Mouse (Mus musculus): ENCODE results near the gene Smc3. TPM values are rescaled to one million over a fixed set of nuclear protein-coding genes. Genes with fewer than 3 reads are reported as not detected.

Smc3 gene
- 15.7 and 18.6 TPM in 2 replicates for polyA plus RNA-seq (2021; fragmentation: Nextera tagmentation)
- long read RNA-seq, experiment 1, full-length matches to known transcripts = 9 of 59 reads
- long read RNA-seq, experiment 1, partial matches to known transcripts = 47 of 59 reads
- long read RNA-seq, experiment 1, other reads (novel, unspliced or antisense) = 3 of 59 reads
- long read RNA-seq, experiment 2, partial matches to known transcripts = 99 of 100 reads
- long read RNA-seq, experiment 2, other reads (novel, unspliced or antisense) = 1 of 100 reads

DNA sequence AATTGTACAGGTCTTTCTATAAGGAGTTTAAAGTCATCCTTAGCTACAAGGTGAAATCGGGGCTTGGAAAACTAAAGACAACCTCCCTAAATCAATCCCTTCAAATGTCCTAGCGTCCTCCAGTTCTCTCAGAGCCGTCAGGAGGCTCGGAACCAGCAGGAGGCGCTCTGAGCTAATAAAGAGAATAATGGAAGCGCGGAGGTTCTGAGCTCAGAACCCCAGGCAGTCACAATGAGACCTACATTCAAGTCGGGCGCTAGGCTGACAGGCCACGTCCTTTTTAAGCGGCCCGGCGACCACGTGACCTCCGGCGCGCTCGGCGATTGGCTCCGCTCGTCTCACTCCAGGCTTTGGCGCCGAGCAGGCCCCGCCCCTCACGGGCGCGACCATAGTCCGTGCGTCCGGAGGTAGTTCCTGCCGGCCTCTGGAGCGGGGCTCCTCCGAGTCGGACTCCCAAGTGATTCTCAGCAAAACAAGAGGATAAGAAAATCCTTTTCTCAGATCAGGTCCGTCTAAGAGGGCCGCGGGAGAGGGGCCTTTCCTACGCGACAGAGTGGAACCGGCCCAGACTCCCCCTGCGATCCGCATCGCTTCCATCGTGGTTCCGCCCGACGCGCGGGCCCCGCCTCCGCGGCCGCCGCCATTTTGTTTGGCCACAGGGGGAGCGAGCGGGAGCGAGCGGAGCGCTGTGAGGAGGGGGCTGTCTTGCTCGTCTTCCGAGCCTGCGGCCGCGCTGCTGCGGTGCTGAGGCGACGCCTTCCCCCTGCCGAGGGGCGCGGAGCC, at the start of gene Smc3:
Smc3 (plus strand) TSS at position 642 of the 783 bp plus-strand sequence.

DNA sequence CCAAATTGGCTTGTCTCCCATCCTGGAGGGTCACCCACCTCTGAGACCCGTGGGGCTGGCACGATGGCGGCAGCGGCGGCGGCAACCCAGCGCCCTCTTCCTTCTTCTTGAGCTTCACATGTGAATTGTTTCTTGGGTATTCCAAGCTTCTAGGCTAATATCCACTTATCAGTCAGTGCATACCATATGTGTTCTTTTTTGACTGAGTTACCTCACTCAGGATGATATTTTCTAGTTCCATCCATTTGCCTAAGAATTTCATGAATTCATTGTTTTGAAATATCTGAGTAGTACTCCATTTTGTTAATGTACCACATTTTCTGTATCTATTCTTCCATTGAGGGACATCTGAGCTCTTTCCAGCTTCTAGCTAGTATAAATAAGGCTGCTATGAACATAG, 11.2 kb upstream of the Smc3 start, which contains the start of gene Nutf2-ps1:
Nutf2-ps1 (minus strand) TSS at position 101 of the 400 bp plus-strand sequence.

DNA sequence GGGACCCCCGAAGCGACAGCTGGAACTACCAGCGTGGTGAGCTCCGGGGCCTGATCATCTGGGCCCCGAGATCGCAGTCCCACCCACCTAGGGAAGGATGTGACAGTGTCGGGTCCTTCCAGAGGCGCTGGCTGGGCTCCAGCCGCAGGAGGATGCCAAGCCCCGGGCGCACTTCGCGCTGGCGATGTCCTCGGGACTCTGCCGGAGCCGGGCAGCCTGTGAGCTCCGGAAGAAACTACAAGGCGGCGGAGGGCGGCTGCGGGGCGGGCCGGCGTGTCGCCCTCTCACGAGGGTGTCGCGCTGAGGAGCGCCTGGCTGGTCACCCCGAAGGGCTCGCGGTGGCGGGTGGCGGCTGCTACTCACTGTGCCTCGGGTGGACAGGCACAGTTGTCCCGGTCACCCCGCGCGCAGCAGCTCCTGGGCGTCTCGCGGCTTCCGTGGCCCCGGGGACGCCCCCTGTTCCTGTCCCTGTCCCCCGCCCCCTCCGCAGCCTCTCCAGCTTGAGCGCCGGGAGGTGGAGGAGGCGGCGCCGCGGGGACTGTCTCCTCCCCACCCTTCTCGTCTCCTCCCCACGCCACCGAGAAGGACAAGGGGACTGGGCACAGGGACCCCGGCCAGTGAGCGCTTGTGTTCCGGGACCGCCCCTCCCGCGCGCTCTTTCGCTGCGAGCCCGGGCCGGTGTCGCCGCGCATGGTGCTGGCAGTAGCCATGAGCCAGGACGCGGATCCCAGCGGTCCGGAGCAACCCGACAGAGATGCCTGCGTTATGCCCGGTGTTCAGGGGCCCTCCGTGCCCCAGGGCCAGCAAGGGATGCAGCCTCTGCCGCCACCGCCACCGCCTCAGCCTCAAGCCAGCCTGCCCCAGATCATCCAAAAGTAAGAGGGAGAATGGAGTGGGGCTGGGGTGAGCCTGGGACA, 76.8 kb downstream of the Smc3 start, which contains the start of gene Rbm20:
Rbm20 (plus strand) TSS at position 589 of the 917 bp plus-strand sequence.

Other genes with a start within 250 kb of the Smc3 start
- 5.5 and 12.5 TPM in 2 replicates for gene Gm10197, start 228.6 kb upstream of the Smc3 start, polyA plus RNA-seq (2021; fragmentation: Nextera tagmentation)
- gene Smndc1, start 209.8 kb upstream of the Smc3 start, polyA plus RNA-seq (2021; fragmentation: Nextera tagmentation) = 19.6 and 37.7 TPM in 2 replicates
- gene Dusp5, start 71.3 kb upstream of the Smc3 start, polyA plus RNA-seq (2021; fragmentation: Nextera tagmentation) = 3.0 and 14.5 TPM in 2 replicates
- 17.5 and 44.0 TPM in 2 replicates for gene Nutf2-ps1, start 11.3 kb upstream of the Smc3 start, polyA plus RNA-seq (2021; fragmentation: Nextera tagmentation)
- gene Rbm20, start 76.9 kb downstream of the Smc3 start, polyA plus RNA-seq (2021; fragmentation: Nextera tagmentation) = 0.82 and 1.2 TPM in 2 replicates

All from left cerebral cortex, adult 6 months (tissue).